Mouse (Mus musculus) neural tube, embryonic 14.5 days (tissue): ENCODE measurements around the gene Acly. TPM values are rescaled to one million over a fixed set of nuclear protein-coding genes. Genes with fewer than 3 reads are reported as not detected.

Experiments
- ATAC-seq: fragments of 200-750 bp; cut with Nextera tagmentation; 2 replicates; pipeline ENCODE4 v1.8.0; 2017; ENCODE audit warnings: low read depth, mild to moderate bottlenecking, moderate TSS enrichment, moderate library complexity
- H3K27ac ChIP-seq: fragments of 300-500 bp; sonication (generic); 2 replicates; pipeline ENCODE4 v1.5.1; 2014; ENCODE audit warnings: low read depth, mild to moderate bottlenecking, control low read depth, low read length, moderate library complexity, mixed read lengths
- H3K27me3 ChIP-seq: fragments of 300-500 bp; sonication (generic); 2 replicates; pipeline ENCODE4 v1.6.1; 2014; ENCODE audit warnings: low read length; ENCODE audit not compliant: control insufficient read depth, insufficient read depth
- H3K36me3 ChIP-seq: fragments of 300-500 bp; sonication (generic); 2 replicates; pipeline ENCODE4 v1.6.1; 2014; ENCODE audit warnings: low read length, mixed read lengths; ENCODE audit not compliant: control insufficient read depth, insufficient read depth
- H3K4me1 ChIP-seq: fragments of 300-500 bp; sonication (generic); 2 replicates; pipeline ENCODE4 v1.6.1; 2014; ENCODE audit warnings: low read length; ENCODE audit not compliant: control insufficient read depth, insufficient read depth
- H3K4me2 ChIP-seq: fragments of 300-500 bp; sonication (generic); 2 replicates; pipeline ENCODE4 v1.6.1; 2014; ENCODE audit warnings: mild to moderate bottlenecking, low read depth, low read length, control low read depth
- H3K4me3 ChIP-seq: fragments of 300-500 bp; sonication (generic); 2 replicates; pipeline ENCODE4 v1.5.1; 2014; ENCODE audit warnings: low read depth, low read length, control low read depth, mixed read lengths
- H3K9ac ChIP-seq: fragments of 300-500 bp; sonication (generic); replicated peaks from 2 replicates; pipeline ENCODE4 v1.6.1; 2014; ENCODE audit warnings: low read depth, mild to moderate bottlenecking, control low read depth, low read length, mixed read lengths
- H3K9me3 ChIP-seq: fragments of 300-500 bp; sonication (generic); 2 replicates; pipeline ENCODE4 v1.6.1; 2016; ENCODE audit warnings: low read length; ENCODE audit not compliant: control insufficient read depth
- WGBS: fragments of 180-500 bp; shearing (Covaris S2); extraction: QIAGEN DNeasy Blood & Tissue Kit; methylation state at CpG from one replicate; pipeline ENCODE4 v1.1.7; 2014; 5-methylcytosine and 5-hydroxymethylcytosine counted together
- microRNA-seq: library from miRNA; unstranded; fragments of <30 nt; microRNA quantifications from one replicate; pipeline ENCODE4, GENCODE M21; 2016
- polyA plus RNA-seq: library from polyadenylated mRNA; unstranded; fragments of >200 nt; fragmentation: Nextera tagmentation; extraction: Ambion mirVana; gene quantifications from 2 replicates; pipeline ENCODE4 v1.2.1, GENCODE M21; 2014

Acly gene
- polyA plus RNA-seq, 1 experiment from 2014 or later = 191 TPM

DNA sequence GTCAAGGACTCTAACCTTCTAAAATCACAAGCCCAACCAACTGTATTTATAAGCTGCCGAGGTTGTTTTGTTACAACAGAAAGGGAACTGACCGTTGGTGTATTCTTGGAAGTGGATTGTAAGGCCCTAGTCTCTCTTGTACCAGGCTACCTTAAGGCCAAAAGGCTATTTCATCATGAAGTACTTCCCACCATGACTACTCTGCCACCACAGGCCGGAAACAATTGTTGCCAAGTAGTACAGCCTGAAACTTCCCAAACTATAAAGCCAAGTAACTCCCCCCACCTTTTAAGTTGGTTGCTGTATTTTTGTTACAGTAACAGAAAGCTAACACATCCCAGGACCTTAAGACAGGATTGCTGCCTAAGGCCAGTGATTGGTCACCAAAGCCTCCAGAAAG is 101.0 kb downstream of the Acly start:
- no peak for ATAC-seq
- Histone ChIP-seq H3K9ac (no peak overlapping the region), H3K27ac (no peak overlapping the region), H3K36me3 (0 out of 2 replicates have a peak, but pooled peaks cover 9% of the 10 kb centered on the region), H3K9me3 (no peaks in the 10 kb centered on the region), H3K27me3 (no peaks in the 10 kb centered on the region), H3K4me2 (no peak overlapping the region), H3K4me3 (no peak overlapping the region), H3K4me1 (no peaks in the 10 kb centered on the region)
- WGBS = 81% methylated on average over 3 of the region's 3 CpGs

Small RNA genes lying within 50 kb of the gene (microRNA-seq; reads per million reads assigned to microRNA genes)
- not detected for gene Gm27374
- 1.4 reads per million for gene Mir7116

Other genes starting within 250 kb of the Acly start
- gene Eif1, start 208.1 kb downstream of the Acly start, polyA plus RNA-seq = 1,262 and 1,333 TPM in 2 replicates
- gene Gast, start 193.6 kb downstream of the Acly start, polyA plus RNA-seq = not detected in 2 replicates
- gene Hap1, start 171.9 kb downstream of the Acly start, polyA plus RNA-seq = 71.6 and 93.7 TPM in 2 replicates
- gene Jup, start 130.2 kb downstream of the Acly start, polyA plus RNA-seq = 43.0 and 58.9 TPM in 2 replicates
- 18.9 and 21.1 TPM in 2 replicates for gene P3h4, start 113.2 kb downstream of the Acly start, polyA plus RNA-seq
- 7.2 and 32.8 TPM in 2 replicates for gene Fkbp10, start 112.3 kb downstream of the Acly start, polyA plus RNA-seq
- gene Nt5c3b, start 86.2 kb downstream of the Acly start, polyA plus RNA-seq = 107 and 109 TPM in 2 replicates
- 0.68 and 1.1 TPM in 2 replicates for gene Klhl10, start 86.1 kb downstream of the Acly start, polyA plus RNA-seq
- 15.7 and 16.1 TPM in 2 replicates for gene Klhl11, start 55.3 kb downstream of the Acly start, polyA plus RNA-seq
- 1.7 and 2.2 TPM in 2 replicates for gene Ttc25, start 17.6 kb upstream of the Acly start, polyA plus RNA-seq
- 41.1 and 49.3 TPM in 2 replicates for gene Cnp, start 46.9 kb upstream of the Acly start, polyA plus RNA-seq
- 108 and 110 TPM in 2 replicates for gene Nkiras2, start 91.2 kb upstream of the Acly start, polyA plus RNA-seq
- gene Dnajc7, start 92.2 kb upstream of the Acly start, polyA plus RNA-seq = 109 and 112 TPM in 2 replicates
- 0.50 and 0.61 TPM in 2 replicates for gene Zfp385c, start 164.5 kb upstream of the Acly start, polyA plus RNA-seq
- 2.7 and 2.8 TPM in 2 replicates for gene Dhx58, start 176.3 kb upstream of the Acly start, polyA plus RNA-seq
- gene Kat2a, start 184.5 kb upstream of the Acly start, polyA plus RNA-seq = 55.3 and 57.0 TPM in 2 replicates
- not detected in 2 replicates for gene Hspb9, start 185.8 kb upstream of the Acly start, polyA plus RNA-seq
- gene Rab5c, start 210.2 kb upstream of the Acly start, polyA plus RNA-seq = 59.7 and 82.7 TPM in 2 replicates
- gene Kcnh4, start 231.9 kb upstream of the Acly start, polyA plus RNA-seq = 6.4 and 10.1 TPM in 2 replicates
- gene Hcrt, start 234.9 kb upstream of the Acly start, polyA plus RNA-seq = 0.51 TPM in 1 of 2 replicates, not detected in the other
- gene Ghdc, start 243.0 kb upstream of the Acly start, polyA plus RNA-seq = 3.3 and 4.5 TPM in 2 replicates